Mouse (Mus musculus) liver, embryonic 11.5 days (tissue): ENCODE results near the gene Myo1b. TPM values are rescaled to one million over a fixed set of nuclear protein-coding genes. Genes with fewer than 3 reads are reported as not detected.
"Not testable (repeated sequence)": the region's sequence is repeated elsewhere in the genome, so short reads cannot be mapped to it uniquely, and the experiment has no call there.

ENCODE experiments used
- ATAC-seq: fragments of 200-750 bp; cut with Nextera tagmentation; replicated peaks from 2 replicates; pipeline ENCODE4 v1.8.0; 2017; ENCODE audit warnings: moderate number of reproducible peaks, mild to moderate bottlenecking, moderate TSS enrichment, moderate library complexity; ENCODE audit not compliant: low FRiP score
- DNase-seq: peaks from one replicate; pipeline ENCODE4 v3.0.0-alpha.2; 2017; ENCODE audit warnings: low spot score
- H3K27ac ChIP-seq: fragments of 300-500 bp; sonication (generic); 2 replicates; pipeline ENCODE4 v1.5.1; 2014; ENCODE audit warnings: mild to moderate bottlenecking, low read depth, low read length, control low read depth
- H3K27me3 ChIP-seq: fragments of 300-500 bp; sonication (generic); replicated peaks from 2 replicates; pipeline ENCODE4 v1.6.1; 2014; ENCODE audit warnings: low read length, mixed read lengths; ENCODE audit not compliant: control insufficient read depth, insufficient read depth
- H3K36me3 ChIP-seq: fragments of 300-500 bp; sonication (generic); 2 replicates; pipeline ENCODE4 v1.6.1; 2014; ENCODE audit warnings: mild to moderate bottlenecking, low read length, moderate library complexity, mixed read lengths; ENCODE audit not compliant: control insufficient read depth, insufficient read depth
- H3K4me1 ChIP-seq: fragments of 300-500 bp; sonication (generic); replicated peaks from 2 replicates; pipeline ENCODE4 v1.6.1; 2014; ENCODE audit warnings: low read length, mixed read lengths; ENCODE audit not compliant: control insufficient read depth, insufficient read depth
- H3K4me2 ChIP-seq: fragments of 300-500 bp; sonication (generic); 2 replicates; pipeline ENCODE4 v1.6.1; 2014; ENCODE audit warnings: mild to moderate bottlenecking, control low read depth, moderate library complexity
- H3K4me3 ChIP-seq: fragments of 300-500 bp; sonication (generic); 2 replicates; pipeline ENCODE4 v1.5.1; 2014; ENCODE audit warnings: low read depth, low read length, control low read depth
- H3K9ac ChIP-seq: fragments of 300-500 bp; sonication (generic); 2 replicates; pipeline ENCODE4 v1.6.1; 2014; ENCODE audit warnings: low read depth, low read length, control low read depth
- H3K9me3 ChIP-seq: fragments of 300-500 bp; sonication (generic); 2 replicates; pipeline ENCODE4 v1.6.1; 2016; ENCODE audit warnings: low read length, inconsistent platforms, mixed read lengths; ENCODE audit not compliant: control insufficient read depth
- whole genome bisulfite sequencing: fragments of 180-500 bp; shearing (Covaris S2); extraction: QIAGEN DNeasy Blood & Tissue Kit; methylation state at CpG from one replicate; pipeline ENCODE4 v1.1.7; 2014; 5-methylcytosine and 5-hydroxymethylcytosine counted together
- polyA plus RNA-seq: library from polyadenylated mRNA; unstranded; fragments of >200 nt; fragmentation: Nextera tagmentation; extraction: Ambion mirVana; gene quantifications from 2 replicates; pipeline ENCODE4 v1.2.1, GENCODE M21; 2014

Myo1b gene
- polyA plus RNA-seq, 1 experiment from 2014 or later, result 26.4 TPM

- no peak overlapping the region for H3K9ac ChIP-seq
- H3K27me3 ChIP-seq, result no peaks in the 10 kb centered on the region
- H3K4me1 ChIP-seq, result no peaks in the 10 kb centered on the region
- H3K36me3 ChIP-seq, result no peaks in the 10 kb centered on the region
- no peak for ATAC-seq
- WGBS, result 75% methylated on average over 7 of the region's 7 CpGs
- H3K4me3 ChIP-seq, result no peak overlapping the region
- 0 out of 2 replicates have a peak, but pooled peaks cover 2% of the 10 kb centered on the region for H3K9me3 ChIP-seq
- no peak overlapping the region for H3K4me2 ChIP-seq
- no peak for DNase-seq
- H3K27ac ChIP-seq, result no peak overlapping the region
Measured at GRCm38 (mm10) chr1:51872493-51873261, 43.2 kb downstream of the Myo1b start.

GRCm38 (mm10) chr1:51871234-51871633, 44.6 kb downstream of the Myo1b start:
- 72% methylated on average over 2 of the region's 2 CpGs for WGBS
- not testable (repeated sequence) for H3K4me2 ChIP-seq, DNase-seq, H3K36me3 ChIP-seq, H3K9ac ChIP-seq, H3K9me3 ChIP-seq, H3K4me3 ChIP-seq, H3K27ac ChIP-seq, H3K27me3 ChIP-seq, H3K4me1 ChIP-seq, ATAC-seq

GRCm38 (mm10) chr1:51862828-51863421, 52.9 kb downstream of the Myo1b start:
- WGBS, result 86% methylated on average over 8 of the region's 8 CpGs
- Histone ChIP-seq H3K4me3 (no peak overlapping the region), H3K36me3 (no peaks in the 10 kb centered on the region), H3K27me3 (no peaks in the 10 kb centered on the region), H3K4me2 (no peak overlapping the region), H3K27ac (no peak overlapping the region), H3K4me1 (no peaks in the 10 kb centered on the region), H3K9ac (no peak overlapping the region), H3K9me3 (no peaks in the 10 kb centered on the region)
- ATAC-seq (no peak), DNase-seq (no peak)

DNA sequence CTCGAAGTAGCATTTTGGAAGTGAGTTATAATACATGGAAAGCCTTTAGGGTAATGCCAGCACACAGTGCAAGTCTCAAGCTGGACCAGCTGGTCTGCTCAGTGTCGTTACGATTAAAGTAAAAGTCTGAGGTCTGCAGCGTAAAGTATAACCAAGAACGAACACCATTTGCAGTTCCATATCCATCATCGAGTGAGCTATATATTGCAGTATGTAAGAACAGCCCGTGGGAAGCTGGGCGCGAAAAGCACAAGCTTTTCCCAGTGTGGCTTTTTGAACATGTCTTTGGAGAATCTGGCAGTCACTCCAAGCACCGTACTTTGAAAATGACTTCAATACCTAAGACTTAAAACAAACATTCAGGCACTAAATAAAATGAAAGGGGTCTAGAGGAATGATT, 55.0 kb downstream of the Myo1b start:
- Histone ChIP-seq H3K27me3 (no peaks in the 10 kb centered on the region), H3K4me2 (no peak overlapping the region), H3K9me3 (no peaks in the 10 kb centered on the region), H3K4me3 (no peak overlapping the region), H3K27ac (no peak overlapping the region), H3K36me3 (no peaks in the 10 kb centered on the region), H3K4me1 (no peaks in the 10 kb centered on the region; the same call in 1 of the 2 replicates), H3K9ac (no peak overlapping the region)
- no peak for ATAC-seq
- WGBS, result 90% methylated on average over 10 of the region's 10 CpGs
- no peak for DNase-seq

DNA sequence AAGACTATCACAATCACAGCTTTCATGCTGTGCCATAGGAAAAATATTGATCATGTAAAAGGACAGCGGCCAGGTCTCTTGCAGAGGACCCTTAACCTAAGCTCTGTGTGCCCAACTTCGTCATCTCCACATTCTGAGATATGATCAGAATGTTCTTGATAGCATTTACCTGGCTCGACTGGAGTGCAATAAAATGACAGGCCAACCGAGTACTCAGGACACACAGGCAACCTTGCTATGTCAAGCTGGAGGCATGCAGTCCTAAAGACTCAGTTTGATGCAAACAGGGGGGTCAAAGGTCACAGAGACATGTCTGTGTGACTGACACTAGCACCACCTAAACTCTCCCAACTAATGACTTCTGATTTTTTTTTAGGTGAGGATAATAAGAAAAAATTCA, 58.9 kb downstream of the Myo1b start:
- DNase-seq (no peak), ATAC-seq (0 out of 2 replicates have a peak, but pooled peaks have one; percentile 56)

GRCm38 (mm10) chr1:51856245-51856915, 59.5 kb downstream of the Myo1b start:
- Histone ChIP-seq H3K4me3 (no peak overlapping the region), H3K4me1 (no peaks in the 10 kb centered on the region; the same call in 1 of the 2 replicates), H3K36me3 (no peaks in the 10 kb centered on the region), H3K4me2 (no peak overlapping the region), H3K9ac (no peak overlapping the region), H3K27ac (peak overlapping the region; percentile 25; the same call in 1 of the 2 replicates), H3K9me3 (no peaks in the 10 kb centered on the region), H3K27me3 (no peaks in the 10 kb centered on the region)
- DNase-seq (no peak), ATAC-seq (peak; percentile 36; the same call in 1 of the 2 replicates)
- WGBS, result 70% methylated on average over 11 of the region's 11 CpGs

More for the DNA sequence above, 58.9 kb downstream of the Myo1b start:
- Histone ChIP-seq H3K36me3 (no peaks in the 10 kb centered on the region), H3K9ac (no peak overlapping the region), H3K27me3 (no peaks in the 10 kb centered on the region), H3K9me3 (no peaks in the 10 kb centered on the region), H3K4me2 (no peak overlapping the region), H3K4me1 (no peaks in the 10 kb centered on the region; the same call in 1 of the 2 replicates), H3K4me3 (no peak overlapping the region), H3K27ac (peak overlapping the region; percentile 25; the same call in 1 of the 2 replicates)
- 73% methylated on average over 4 of the region's 4 CpGs for WGBS

DNA sequence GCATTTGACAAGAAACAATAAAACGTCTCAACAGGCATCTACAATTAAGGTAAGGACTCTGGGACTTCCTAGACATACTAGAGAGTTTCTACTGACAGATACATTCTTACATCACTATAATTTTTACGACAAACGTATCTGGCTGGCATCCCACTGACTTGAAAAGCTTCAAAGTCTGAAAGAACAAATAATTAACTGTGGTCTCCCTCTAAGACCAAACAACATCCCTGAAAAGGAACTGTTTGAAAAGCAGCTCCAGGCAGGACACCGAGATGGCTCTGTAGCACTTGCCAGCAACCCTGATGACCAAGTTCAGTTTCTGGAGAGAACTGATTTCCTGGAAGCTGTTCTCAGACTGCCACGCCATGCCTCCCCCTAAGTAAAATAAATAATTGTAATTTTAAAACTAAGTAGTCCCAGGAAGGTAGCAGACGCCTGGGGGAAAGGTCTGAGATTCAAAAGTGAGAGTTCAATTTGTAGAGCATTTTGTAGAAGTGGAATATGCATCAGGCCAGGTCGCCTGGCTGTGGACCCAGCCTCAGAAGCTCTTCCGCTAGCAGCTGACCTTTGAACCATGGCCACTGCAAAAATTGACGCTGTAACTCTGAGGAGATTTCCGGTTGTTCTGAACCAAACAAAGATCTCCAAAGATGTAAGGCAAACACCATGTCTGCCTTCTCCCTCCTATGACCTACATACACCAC, 60.2 kb downstream of the Myo1b start:
- Histone ChIP-seq H3K27ac (no peak overlapping the region; the same call in 1 of the 2 replicates), H3K4me1 (no peaks in the 10 kb centered on the region; the same call in 1 of the 2 replicates), H3K4me3 (no peak overlapping the region), H3K9ac (no peak overlapping the region), H3K9me3 (no peaks in the 10 kb centered on the region), H3K27me3 (no peaks in the 10 kb centered on the region), H3K36me3 (no peaks in the 10 kb centered on the region), H3K4me2 (no peak overlapping the region)
- DNase-seq (no peak), ATAC-seq (no peak)
- 62% methylated on average over 10 of the region's 10 CpGs for WGBS

GRCm38 (mm10) chr1:51852314-51852713, 63.6 kb downstream of the Myo1b start:
- WGBS, result 84% methylated on average over 5 of the region's 5 CpGs
- ATAC-seq (no peak), DNase-seq (no peak)
- H3K36me3 ChIP-seq, result no peaks in the 10 kb centered on the region
- H3K27me3 ChIP-seq, result no peaks in the 10 kb centered on the region
- no peak overlapping the region for H3K4me2 ChIP-seq
- H3K4me3 ChIP-seq, result no peak overlapping the region
- H3K9me3 ChIP-seq, result no peaks in the 10 kb centered on the region
- H3K27ac ChIP-seq, result no peak overlapping the region
- no peaks in the 10 kb centered on the region; the same call in 1 of the 2 replicates for H3K4me1 ChIP-seq
- no peak overlapping the region for H3K9ac ChIP-seq
